Mouse (Mus musculus) B cell, adult 2 months (primary cell): ENCODE measurements around the gene Wdr27.
"Not testable (repeated sequence)": the region's sequence is repeated elsewhere in the genome, so short reads cannot be mapped to it uniquely, and the experiment has no call there.

ENCODE experiments used
- DNase-seq, 2 experiments: peaks; one replicate each; pipeline ENCODE4 v3.0.0; 2022

The Wdr27 gene

GRCm38 (mm10) chr17:14943009-14943728 lies at the start of gene Wdr27, which contains the start of gene 1600012H06Rik:
Wdr27 (minus strand) TSS chr17:14943158.
1600012H06Rik (plus strand) TSS chr17:14943184.
- DNase-seq: peak; percentile 97 to 98

GRCm38 (mm10) chr17:14992522-14993138 lies 49.7 kb upstream of the Wdr27 start:
- not testable (repeated sequence) for DNase-seq

GRCm38 (mm10) chr17:14990116-14990702 lies 47.3 kb upstream of the Wdr27 start:
- not testable (repeated sequence) for DNase-seq

GRCm38 (mm10) chr17:14978362-14979038 lies 35.5 kb upstream of the Wdr27 start, which contains the start of the genes 9030025P20Rik and Gm3417:
9030025P20Rik (plus strand) TSS chr17:14978468.
Gm3417 (minus strand) TSS chr17:14978790.
- not testable (repeated sequence) for DNase-seq

GRCm38 (mm10) chr17:14977718-14978361 lies 34.9 kb upstream of the Wdr27 start:
- peak; percentile 19 to 25 for DNase-seq

GRCm38 (mm10) chr17:14968373-14968913 lies 25.5 kb upstream of the Wdr27 start:
- not testable (repeated sequence) for DNase-seq

GRCm38 (mm10) chr17:14961557-14962154 lies 18.7 kb upstream of the Wdr27 start:
- not testable (repeated sequence) for DNase-seq

- peak; percentile 32 to 47 for DNase-seq
Observed at GRCm38 (mm10) chr17:14960951-14961556, 18.1 kb upstream of the Wdr27 start, which contains the start of gene Phf10. Phf10 (minus strand) TSS chr17:14961273.

- DNase-seq: peak; percentile 35 to 38
Observed at GRCm38 (mm10) chr17:14960520-14960919, 17.6 kb upstream of the Wdr27 start.

- DNase-seq: no peak
Observed at GRCm38 (mm10) chr17:14959979-14960378, 17.0 kb upstream of the Wdr27 start.

- DNase-seq: no peak
Observed at GRCm38 (mm10) chr17:14958686-14959327, 15.8 kb upstream of the Wdr27 start.

- DNase-seq: no peak
Observed at GRCm38 (mm10) chr17:14953452-14953851, 10.5 kb upstream of the Wdr27 start.

GRCm38 (mm10) chr17:14949161-14949827 lies 6.3 kb upstream of the Wdr27 start:
- no peak for DNase-seq

- DNase-seq: no peak
Observed at GRCm38 (mm10) chr17:14944551-14944950, 1.6 kb upstream of the Wdr27 start.

- peak in 1 of 2 experiments; percentile 10 for DNase-seq
Observed at GRCm38 (mm10) chr17:14943729-14944059, 736 bp upstream of the Wdr27 start.

GRCm38 (mm10) chr17:14942181-14942580 lies 777 bp downstream of the Wdr27 start:
- DNase-seq: peak in 1 of 2 experiments; percentile 2

- no peak for DNase-seq
Observed at GRCm38 (mm10) chr17:14935841-14936605, 6.9 kb downstream of the Wdr27 start.

GRCm38 (mm10) chr17:14935280-14935679 lies 7.7 kb downstream of the Wdr27 start:
- DNase-seq: not testable (repeated sequence)

GRCm38 (mm10) chr17:14931469-14931868 lies 11.5 kb downstream of the Wdr27 start:
- no peak for DNase-seq
